Mouse (Mus musculus) embryo, embryonic 9.5 days (tissue): ENCODE measurements around the gene Ptpn5.

Source experiments
- DNase-seq: peaks from one replicate; pipeline ENCODE4 v3.0.0-alpha.2; 2017; ENCODE audit errors: extremely low spot score

Ptpn5 gene

DNA sequence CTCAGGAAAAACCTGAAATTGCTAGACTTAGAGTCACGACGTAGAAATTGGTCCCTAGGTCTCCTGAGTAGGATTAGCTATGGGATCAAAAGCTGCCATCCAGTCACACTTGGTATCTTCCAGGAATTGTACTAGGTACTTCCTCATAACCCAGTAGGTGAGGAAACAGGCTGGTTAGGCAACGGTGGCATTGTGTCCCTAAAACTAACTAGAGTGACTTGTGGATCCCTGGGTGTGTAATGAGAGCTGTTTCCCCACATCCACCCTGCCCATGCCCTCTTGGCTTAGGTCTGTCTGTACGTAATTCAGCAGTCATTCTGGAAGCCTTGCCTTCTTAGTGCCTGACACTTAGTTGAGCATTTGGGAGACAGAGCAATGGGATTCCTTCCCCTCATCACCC is 77.2 kb downstream of the Ptpn5 start:
- no peak for DNase-seq

DNA sequence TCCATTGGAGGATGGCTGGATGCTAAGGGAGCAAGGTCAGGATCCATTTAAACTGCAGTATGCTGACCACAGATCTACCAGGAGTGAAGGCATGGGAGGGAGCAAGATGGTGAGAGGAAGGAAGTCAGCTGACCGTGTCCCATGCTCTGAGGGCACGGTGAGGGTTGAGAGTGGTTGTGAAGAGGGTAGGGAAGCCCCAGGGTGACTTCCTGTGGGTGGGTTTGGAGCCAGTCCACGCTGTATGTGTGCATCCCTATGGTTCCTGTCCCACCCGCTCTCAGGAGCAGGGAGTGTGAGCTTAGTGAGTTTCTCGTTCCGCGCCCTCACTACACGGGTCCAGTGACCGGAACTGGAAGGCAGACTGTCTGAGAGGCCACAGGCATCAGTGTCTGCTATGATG is 77.7 kb downstream of the Ptpn5 start:
- no peak for DNase-seq

DNA sequence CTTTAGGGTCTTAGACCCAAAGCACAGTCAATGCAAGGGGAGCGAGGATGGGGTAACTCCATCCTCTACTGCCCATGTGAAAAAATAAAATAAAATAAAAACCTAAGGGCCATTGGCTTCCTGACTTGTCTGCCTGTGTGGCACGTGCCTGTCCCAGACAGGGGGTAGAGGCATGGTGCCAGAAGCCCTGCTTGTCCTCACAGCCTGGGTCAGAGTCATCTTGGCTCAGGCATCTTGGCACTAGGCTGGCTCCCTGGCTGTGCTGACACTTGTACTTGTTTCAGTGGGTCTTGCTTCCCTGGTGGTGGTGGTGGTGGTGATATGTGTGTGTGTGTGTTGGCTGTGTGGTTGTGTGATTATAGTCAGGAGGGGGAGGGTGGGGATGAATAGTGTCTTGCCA is 78.8 kb downstream of the Ptpn5 start:
- no peak for DNase-seq

DNA sequence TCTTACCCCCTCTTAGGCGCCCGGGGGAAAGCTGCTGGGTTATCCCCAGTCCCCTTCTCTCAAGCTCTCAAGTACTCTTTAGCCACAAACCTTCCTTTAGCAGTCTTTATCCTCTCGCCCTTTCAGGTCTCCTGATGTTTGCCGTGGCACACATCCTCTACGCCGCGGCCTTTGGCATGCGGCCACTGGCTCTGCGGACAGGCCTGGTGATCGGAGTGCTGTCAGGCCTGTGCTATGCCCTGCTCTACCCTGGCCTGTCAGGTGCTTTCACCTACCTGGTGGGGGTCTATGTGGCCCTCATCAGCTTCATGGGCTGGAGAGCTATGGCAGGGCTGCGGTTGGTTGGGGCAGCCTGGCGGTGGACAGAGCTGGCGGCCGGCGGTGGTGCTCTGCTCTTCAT is 80.2 kb downstream of the Ptpn5 start:
- DNase-seq = no peak

DNA sequence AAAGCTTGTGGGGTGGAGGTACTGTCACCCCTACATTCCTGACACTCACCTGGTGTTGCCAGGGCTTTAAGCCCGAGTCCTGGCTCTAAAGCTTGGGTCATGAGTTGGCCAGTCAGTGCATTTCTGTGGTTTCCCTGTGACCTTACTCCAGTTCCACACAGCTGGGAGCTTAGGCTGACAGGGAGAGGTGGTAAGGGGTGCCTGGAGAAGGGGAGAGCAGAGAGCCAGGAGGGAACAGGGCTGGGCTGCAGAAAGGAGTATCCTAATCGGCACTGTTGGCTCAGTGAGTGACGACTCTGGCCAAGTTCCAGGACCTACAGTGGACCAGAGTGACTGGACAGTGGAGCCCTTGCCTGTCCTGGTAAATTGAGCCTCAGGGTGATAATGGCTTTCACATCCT is 81.2 kb downstream of the Ptpn5 start:
- no peak for DNase-seq

DNA sequence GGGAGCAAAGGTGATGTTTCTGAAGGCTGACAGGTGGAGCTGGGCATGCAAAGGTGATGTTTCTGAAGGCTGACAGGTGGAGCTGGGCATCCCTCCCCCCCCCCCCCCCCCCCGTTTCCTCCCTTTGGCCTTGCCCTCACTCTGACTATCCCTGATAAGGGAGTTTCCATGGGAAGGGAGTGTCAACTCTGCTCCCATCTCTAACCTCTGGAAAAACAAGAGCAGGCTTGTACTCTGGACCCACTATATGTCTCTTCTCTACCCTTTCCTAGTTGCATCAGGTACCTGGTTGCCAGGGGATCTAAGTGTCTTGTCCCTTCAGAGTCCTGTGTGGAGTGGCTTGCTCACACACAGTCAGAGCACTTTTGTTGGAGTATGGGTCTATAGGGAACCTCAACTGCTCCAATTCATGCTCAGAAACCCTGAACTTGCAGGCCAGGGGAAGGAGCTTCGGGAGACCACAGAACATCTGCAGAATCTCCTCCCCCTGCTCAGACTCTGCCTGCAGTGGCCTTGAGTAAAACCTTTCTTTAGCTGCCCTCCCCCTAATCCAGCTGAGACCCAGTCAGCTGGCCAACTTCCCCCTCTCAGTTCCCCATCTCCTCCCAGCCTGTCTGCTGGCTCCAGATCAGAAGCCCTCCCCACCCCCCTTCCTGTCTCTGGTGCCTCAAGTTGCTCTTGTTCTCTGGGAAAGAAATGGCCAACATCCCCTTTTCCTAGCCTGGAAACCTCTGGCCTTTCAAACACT is 81.9 kb downstream of the Ptpn5 start:
- no peak for DNase-seq

DNA sequence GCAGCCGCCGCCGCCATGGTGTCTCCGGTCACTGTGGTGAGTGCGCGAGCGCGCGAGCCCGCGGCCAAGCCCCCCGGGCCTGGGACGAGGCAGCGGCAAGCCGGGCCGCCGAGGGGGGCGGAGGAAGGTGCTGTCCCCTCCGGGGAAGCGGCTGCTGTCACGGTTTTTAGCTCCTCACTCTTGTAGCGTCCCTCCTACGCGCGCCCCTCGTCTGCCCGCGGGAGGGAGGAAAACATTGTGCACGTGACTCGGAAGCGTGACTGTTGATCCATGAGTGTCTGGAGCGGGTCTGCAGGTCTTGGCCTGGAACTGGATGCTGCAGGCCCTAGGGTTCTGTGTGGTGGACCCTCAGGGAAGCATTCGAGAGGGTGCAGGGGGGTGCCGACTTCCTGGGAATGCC is 82.7 kb downstream of the Ptpn5 start:
- DNase-seq = no peak

DNA sequence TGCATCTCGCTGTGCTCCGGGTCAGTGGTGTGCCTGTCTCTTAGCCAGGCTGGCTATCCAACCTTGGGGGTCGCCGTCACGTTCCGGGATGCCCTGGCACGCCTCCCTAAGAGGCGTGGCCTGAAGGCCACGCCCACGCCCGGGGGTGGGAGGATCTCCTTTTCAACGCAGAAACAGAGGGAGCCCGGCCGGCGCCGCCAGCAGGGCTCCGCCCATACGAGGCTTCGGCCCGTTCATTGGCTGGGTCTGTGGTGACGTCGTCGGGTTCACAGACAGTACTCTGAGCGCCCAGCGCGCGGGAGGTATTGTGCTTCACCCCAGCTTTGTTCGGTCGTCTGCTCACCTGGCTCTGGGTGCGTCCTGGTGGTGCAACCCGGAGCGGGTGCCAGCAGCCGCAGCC is 83.1 kb downstream of the Ptpn5 start, which contains the start of gene Tmem86a:
Tmem86a (plus strand) TSS at position 236 of the 400 bp plus-strand sequence.
- peak; percentile 96 for DNase-seq

DNA sequence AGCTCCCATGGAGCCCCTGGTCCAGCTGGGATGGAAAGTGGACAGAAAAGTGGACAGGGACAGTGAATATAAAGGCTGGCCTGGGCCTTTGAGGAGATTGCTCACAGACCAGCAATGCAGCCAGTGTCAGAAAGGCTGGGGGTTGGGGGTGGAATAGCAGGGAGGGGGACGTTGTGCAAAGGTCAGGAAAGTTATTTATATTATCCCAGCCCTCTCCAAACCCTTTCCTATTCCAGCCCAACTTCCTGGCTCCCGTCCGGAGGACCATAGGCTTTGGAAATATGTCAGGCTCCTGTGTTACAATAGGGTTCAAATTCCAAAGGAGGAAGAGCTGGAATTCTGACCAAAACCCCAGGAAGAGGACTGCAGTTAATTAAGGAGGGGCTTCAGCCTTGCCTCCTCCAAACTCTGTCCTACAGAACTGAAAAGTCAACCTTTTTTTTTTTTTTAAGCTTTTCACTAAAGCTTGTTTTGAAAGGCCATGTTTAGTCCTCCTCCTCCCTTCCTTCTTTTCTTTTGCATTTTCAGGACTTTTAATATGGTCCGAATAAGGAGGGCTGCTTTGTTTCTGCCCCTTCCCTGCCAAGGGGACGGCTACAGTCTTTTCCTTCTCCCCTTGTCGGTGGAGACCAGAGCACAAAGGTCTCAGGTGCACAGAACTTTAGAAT is 90.5 kb downstream of the Ptpn5 start:
- DNase-seq = no peak

DNA sequence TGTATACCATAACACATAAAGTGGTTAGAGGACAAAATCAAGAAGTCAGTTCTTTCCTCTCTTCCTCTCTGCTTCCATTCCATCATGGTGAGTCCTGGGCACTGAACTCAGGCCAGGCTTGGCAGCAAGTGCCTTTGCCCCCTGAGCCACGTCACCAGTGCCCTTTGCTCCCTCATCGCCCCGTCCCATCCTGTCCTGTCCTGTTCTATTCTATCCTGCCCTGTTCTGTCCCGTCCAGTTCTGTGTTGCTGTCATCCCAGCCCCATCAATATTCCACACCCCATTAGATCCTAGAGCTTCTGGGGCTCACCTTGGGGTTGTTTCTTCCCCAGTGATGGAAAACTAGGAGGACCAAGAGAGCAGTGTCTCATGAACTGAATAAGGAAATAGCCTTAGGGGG is 91.4 kb downstream of the Ptpn5 start:
- DNase-seq = no peak

DNA sequence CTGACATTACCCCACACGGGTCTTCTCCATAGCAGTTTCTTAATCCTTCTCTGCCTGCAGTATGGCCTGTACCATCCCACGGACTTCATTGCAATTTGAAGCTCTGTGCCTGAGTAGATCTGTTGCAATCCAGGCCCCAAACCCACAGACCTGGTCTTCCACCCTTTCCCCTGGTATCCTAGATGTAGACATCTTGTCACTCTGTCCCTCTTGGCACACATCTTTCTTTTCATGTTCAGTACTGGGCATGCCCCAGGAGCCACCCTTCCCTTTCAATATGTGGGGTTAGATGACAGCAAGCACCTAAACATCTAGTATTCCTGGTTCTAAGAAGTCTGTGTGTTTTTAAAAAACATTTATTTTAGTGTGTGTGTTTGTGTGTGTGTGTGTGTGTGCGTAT is 91.8 kb downstream of the Ptpn5 start:
- DNase-seq = no peak

DNA sequence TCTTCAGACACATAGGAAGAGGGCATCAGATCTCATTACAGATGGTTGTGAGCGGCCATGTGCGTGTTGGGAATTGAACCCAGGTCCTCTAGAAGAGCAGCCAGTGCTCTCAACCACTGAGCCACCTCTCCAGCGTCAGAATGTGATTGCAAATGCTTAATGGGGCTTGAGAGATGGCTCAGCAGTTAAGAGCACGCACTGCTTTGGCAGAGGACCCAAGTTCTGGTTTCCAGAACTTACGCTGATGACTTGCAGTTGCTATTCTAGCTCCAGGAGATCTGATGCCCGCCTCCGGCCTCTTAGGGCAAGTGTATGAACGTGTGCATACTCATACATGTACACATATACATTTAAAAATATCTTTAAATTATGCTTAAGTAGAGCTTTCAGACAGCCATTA is 98.1 kb downstream of the Ptpn5 start:
- DNase-seq = no peak

DNA sequence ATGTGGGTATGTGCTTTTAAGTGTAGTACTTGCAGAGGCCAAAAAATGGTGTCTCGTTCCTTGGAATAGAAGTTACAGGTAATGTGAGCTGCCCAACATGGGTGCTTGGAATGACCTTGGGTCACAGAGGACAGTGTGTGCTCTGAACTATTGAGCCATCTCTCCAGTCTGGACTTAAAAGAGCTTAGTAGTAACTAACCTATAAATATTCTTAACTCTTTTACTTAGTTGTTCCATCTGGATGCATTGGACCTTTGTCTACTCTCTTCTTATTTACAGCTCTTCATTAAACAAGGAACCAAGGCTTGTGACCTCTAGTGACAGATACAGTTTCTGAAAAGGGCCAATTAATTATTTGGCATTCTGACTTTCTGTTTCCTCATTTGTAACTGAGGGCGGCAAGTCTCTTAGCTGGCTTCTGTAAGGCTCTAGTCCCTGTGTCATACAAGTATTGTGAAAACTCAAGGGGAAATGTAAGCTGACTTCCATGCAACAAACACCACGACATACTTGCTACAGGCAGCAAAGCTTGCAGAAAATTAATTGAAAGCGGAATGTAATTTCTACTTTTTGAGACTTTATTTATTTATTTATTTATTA is 98.6 kb downstream of the Ptpn5 start:
- no peak for DNase-seq

DNA sequence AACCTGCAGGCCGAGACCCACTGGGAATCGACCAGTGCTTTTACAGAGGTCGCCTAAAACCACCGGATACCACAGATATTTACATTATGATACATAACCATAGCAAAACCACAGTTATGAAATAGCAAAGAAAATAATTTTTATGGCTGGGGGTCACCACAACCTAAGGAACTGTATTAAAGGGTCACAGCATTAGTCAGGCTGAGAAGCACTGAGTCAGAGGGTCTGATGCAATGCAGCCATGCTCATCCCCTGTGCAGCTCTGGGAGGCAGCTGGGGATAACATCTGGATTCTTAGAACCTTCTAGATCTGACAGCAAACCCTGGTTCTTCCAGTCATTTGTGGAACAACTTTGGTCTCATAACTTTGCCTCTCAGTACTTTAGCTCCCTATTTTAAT is 102.1 kb downstream of the Ptpn5 start:
- no peak for DNase-seq

DNA sequence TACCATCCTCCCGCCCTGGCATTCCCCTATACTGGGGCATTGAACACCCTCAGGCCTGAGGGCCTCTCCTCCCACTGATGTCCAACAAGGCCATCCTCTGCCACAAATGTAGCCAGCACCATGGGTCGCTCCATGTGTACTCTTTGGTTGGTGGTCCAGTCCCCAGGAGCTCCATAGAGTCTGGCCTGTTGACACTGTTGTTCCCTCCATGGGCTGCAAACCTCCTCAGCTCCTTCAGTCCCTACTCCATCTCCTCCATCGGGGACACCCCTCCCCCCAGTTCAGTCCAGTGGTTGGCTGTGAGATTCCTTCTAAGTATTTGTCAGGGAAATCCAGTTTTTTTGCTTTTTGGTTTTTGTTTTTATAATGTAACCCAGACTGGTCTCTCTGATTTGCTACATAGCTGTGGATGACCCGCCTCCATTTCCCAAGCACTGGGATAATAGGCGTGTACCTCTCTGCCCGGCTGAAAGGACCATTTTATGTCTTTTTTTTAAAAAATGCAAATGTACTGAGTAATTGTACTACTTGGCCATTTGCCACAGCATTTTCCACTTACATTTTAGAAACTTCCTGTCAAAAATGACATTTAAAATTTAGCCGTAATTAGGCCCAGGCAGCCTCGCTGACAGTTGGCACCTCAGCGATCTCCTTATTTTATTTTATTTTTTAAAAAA is 102.8 kb downstream of the Ptpn5 start:
- DNase-seq = no peak
